Comparison of ENCODE assay signal across 12 mouse cellular contexts in the genomic region with DNA sequence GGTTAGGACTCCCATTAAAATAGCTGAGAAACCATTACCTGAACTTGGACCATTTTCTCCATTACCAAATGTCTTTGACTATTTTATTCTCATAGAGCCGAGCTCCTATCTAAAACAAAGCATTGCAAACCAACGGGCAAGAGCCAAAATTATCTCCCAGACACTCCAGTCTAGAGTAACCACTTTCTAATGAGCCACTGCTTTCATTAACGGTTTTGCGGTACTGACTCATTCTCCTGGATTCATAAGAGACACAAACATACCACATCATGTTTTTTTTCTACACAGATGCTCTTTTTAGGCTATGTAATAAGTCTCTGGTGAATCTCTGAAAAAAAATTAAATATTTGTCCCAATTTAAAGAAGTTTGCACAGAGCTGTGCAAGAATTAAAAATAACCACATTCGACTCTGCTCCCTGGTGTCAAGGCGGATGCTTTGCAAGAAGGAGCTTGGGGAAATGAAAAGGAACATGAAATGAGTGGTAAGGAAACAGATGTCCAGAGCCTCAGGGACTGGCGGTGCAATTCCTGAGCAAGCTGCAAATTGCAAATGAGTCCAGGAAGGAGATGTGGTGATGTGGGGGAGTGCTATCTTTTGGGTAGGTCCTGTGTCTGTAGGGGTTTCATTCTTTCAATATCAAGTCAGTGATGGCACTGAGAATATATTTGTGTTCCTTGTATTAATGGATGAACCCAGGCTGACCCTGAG.
A peak's percentile ranks its signal among the peaks of the same experiment; 100 is the strongest.
DNase-seq lines count a peak whose midpoint lies in the region; ATAC-seq and TF ChIP-seq lines count a peak whose summit lies in the region.
"Had no signal": no experiment of that assay in that cellular context is flagged by ENCODE, and none has a peak within 500 bp of the region (broad histone marks: within the 10 kb centered on the region; RNA-seq: fewer than 3 reads in every experiment).

No protein-coding gene starts in this region.

- no peak overlapping the region for H3K27ac ChIP-seq in midbrain, embryonic 11.5 days (ENCODE audit: low read depth, low read length)
- no peak overlapping the region for H3K27ac ChIP-seq in midbrain, postnatal 0 days (ENCODE audit: low read depth, low read length)
- peak overlapping the region; percentile 32 for H3K27ac ChIP-seq in heart, embryonic 13.5 days (replicated peaks)
- H3K27ac ChIP-seq in kidney, adult 2 months (ENCODE audit: insufficient read depth, low read depth, low read length), result no peak overlapping the region
- H3K27ac ChIP-seq: hindbrain, embryonic 15.5 days; limb, embryonic 15.5 days; midbrain, embryonic 13.5 days had no signal

- no peak overlapping the region for H3K4me2 ChIP-seq in midbrain, embryonic 11.5 days
- no peak overlapping the region for H3K4me2 ChIP-seq in midbrain, postnatal 0 days (ENCODE audit: low read depth, low read length, poor library complexity, severe bottlenecking)
- H3K4me2 ChIP-seq in heart, embryonic 13.5 days, result no peak overlapping the region
- H3K4me2 ChIP-seq: hindbrain, embryonic 15.5 days; limb, embryonic 15.5 days; midbrain, embryonic 13.5 days had no signal

- WGBS in midbrain, embryonic 11.5 days, result 86% methylated on average over 7 of the region's 7 CpGs
- WGBS in midbrain, postnatal 0 days, result 72% methylated on average over 7 of the region's 7 CpGs
- 47% methylated on average over 7 of the region's 7 CpGs for WGBS in heart, embryonic 13.5 days
- WGBS in kidney, adult 2 months, result 66% methylated on average over 7 of the region's 7 CpGs

- H3K9ac ChIP-seq in midbrain, embryonic 11.5 days (ENCODE audit: low read length), result no peak overlapping the region
- no peak overlapping the region for H3K9ac ChIP-seq in midbrain, postnatal 0 days (replicated peaks; ENCODE audit: low read length, poor library complexity, severe bottlenecking)
- no peak overlapping the region for H3K9ac ChIP-seq in heart, embryonic 13.5 days
- H3K9ac ChIP-seq: hindbrain, embryonic 15.5 days; limb, embryonic 15.5 days; midbrain, embryonic 13.5 days had no signal

- H3K27me3 ChIP-seq in midbrain, embryonic 11.5 days (ENCODE audit: control insufficient read depth, insufficient read depth, low read length), result no peaks in the 10 kb centered on the region
- no peaks in the 10 kb centered on the region for H3K27me3 ChIP-seq in midbrain, postnatal 0 days (ENCODE audit: insufficient read depth, low read length)
- no peaks in the 10 kb centered on the region for H3K27me3 ChIP-seq in heart, embryonic 13.5 days (replicated peaks)
- H3K27me3 ChIP-seq in kidney, adult 2 months (replicated peaks; ENCODE audit: control insufficient read depth, insufficient read depth, low read length), result no peaks in the 10 kb centered on the region
- H3K27me3 ChIP-seq: hindbrain, embryonic 15.5 days; limb, embryonic 15.5 days; midbrain, embryonic 13.5 days had no signal

- no peak overlapping the region for H3K4me3 ChIP-seq in midbrain, embryonic 11.5 days (ENCODE audit: low read depth, low read length)
- no peak overlapping the region for H3K4me3 ChIP-seq in midbrain, postnatal 0 days (ENCODE audit: low read depth, low read length)
- H3K4me3 ChIP-seq in heart, embryonic 13.5 days, result no peak overlapping the region
- H3K4me3 ChIP-seq in kidney, adult 2 months (ENCODE audit: insufficient read depth, low read depth, low read length), result no peak overlapping the region
- H3K4me3 ChIP-seq: hindbrain, embryonic 15.5 days; limb, embryonic 15.5 days; midbrain, embryonic 13.5 days had no signal

- DNase-seq in midbrain, embryonic 11.5 days (ENCODE audit: low spot score, missing footprints), result peak; percentile 26
- DNase-seq in midbrain, postnatal 0 days (ENCODE audit: low spot score), result no peak
- DNase-seq in left cerebral cortex, adult 18-20 months (ENCODE audit: low spot score in 2 of 2), result peak; percentile 20 to 66
- peak; percentile 83 for DNase-seq in telencephalon, adult 2 months (ENCODE audit: low read depth, low spot score)
- DNase-seq in thymus, postnatal 0 days (ENCODE audit: low spot score), result no peak
- DNase-seq in kidney, adult 2 months, result no peak
- DNase-seq: thymus, postnatal 36 days had no signal

- TF ChIP-seq CTCF in midbrain, postnatal 0 days (IDR thresholded peaks at IDR 0.05), result no peak
- no peak for TF ChIP-seq CTCF in kidney, adult 2 months (conservative IDR thresholded peaks at IDR 0.05; ENCODE audit: insufficient read depth, insufficient read length, low read depth, low read length)

- no peaks in the 10 kb centered on the region for H3K4me1 ChIP-seq in midbrain, embryonic 11.5 days (ENCODE audit: control insufficient read depth, insufficient read depth, low read length)
- H3K4me1 ChIP-seq in midbrain, postnatal 0 days (ENCODE audit: insufficient read depth, low read length), result no peaks in the 10 kb centered on the region
- peaks cover 11% of the 10 kb centered on the region; the same call in 1 of the 2 replicates for H3K4me1 ChIP-seq in heart, embryonic 13.5 days
- no peaks in the 10 kb centered on the region for H3K4me1 ChIP-seq in kidney, adult 2 months (ENCODE audit: control insufficient read depth, insufficient read depth, low read length)
- H3K4me1 ChIP-seq: hindbrain, embryonic 15.5 days; limb, embryonic 15.5 days; midbrain, embryonic 13.5 days had no signal

- TF ChIP-seq POLR2A in kidney, adult 2 months (IDR thresholded peaks at IDR 0.05; ENCODE audit: low read depth, low read length), result no peak

- no peaks in the 10 kb centered on the region for H3K36me3 ChIP-seq in midbrain, embryonic 11.5 days (ENCODE audit: control insufficient read depth, insufficient read depth, low read length)
- H3K36me3 ChIP-seq in midbrain, postnatal 0 days (ENCODE audit: insufficient read depth, low read length), result no peaks in the 10 kb centered on the region
- H3K36me3 ChIP-seq in heart, embryonic 13.5 days, result no peaks in the 10 kb centered on the region
- H3K36me3 ChIP-seq in kidney, adult 2 months (ENCODE audit: control insufficient read depth, insufficient read depth, low read length), result no peaks in the 10 kb centered on the region
- H3K36me3 ChIP-seq: hindbrain, embryonic 15.5 days; limb, embryonic 15.5 days; midbrain, embryonic 13.5 days had no signal

- H3K9me3 ChIP-seq in midbrain, embryonic 11.5 days (ENCODE audit: control insufficient read depth, low read length), result no peaks in the 10 kb centered on the region; the same call in 1 of the 2 replicates
- H3K9me3 ChIP-seq in midbrain, postnatal 0 days (ENCODE audit: low read length), result no peaks in the 10 kb centered on the region
- peaks cover 12% of the 10 kb centered on the region for H3K9me3 ChIP-seq in heart, embryonic 13.5 days
- H3K9me3 ChIP-seq: hindbrain, embryonic 15.5 days; limb, embryonic 15.5 days had no signal

- ATAC-seq in midbrain, embryonic 11.5 days (ENCODE audit: low FRiP score), result no peak
- no peak for ATAC-seq in midbrain, postnatal 0 days (ENCODE audit: low FRiP score)
- ATAC-seq in heart, embryonic 13.5 days (ENCODE audit: extremely low read depth, insufficient number of reproducible peaks, low FRiP score, low TSS enrichment), result no peak
- ATAC-seq: lung, postnatal 0 days; midbrain, embryonic 13.5 days had no signal

Comparison
In these comparisons a context has a peak if more than half of its experiments do, and no peak if none do; other contexts are left out.
1. DNase-seq: peak in midbrain, embryonic 11.5 days (single experiment), left cerebral cortex, adult 18-20 months (2 of 2) and telencephalon, adult 2 months (single experiment); none in midbrain, postnatal 0 days (single experiment), thymus, postnatal 0 days (single experiment) and kidney, adult 2 months (single experiment).